Mouse (Mus musculus): ENCODE measurements at regions not wholly inside any gene's neighbourhood (a gene's known extent, or its start where the extent isn't known, plus 50 kb on each side); places are given as distances from the start of the nearest gene placed in this dataset.

DNA sequence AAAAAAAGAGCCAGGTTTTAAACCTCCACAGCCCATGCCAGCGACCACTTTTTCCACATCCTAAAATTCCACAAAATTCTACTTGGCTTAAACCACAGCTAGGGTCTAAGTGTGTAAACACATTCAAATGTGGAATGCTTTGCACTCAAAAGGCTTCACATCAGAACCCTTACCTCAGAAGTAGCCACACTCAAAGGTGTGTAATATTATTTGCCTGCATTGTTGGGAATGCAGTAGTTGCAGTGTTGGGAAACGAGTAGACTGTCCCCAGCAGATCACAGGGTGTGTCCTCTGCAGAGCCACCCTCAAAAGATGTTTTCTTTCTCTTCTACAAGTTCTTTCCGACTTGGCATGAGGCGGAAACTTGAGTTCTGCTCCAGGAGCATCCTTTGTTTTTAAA lies 488.2 kb downstream of the Klf12 start:
- no peaks in the 10 kb centered on the region for H3K36me3 ChIP-seq (ENCODE audit: control insufficient read depth, insufficient read depth, low read length)
- no peaks in the 10 kb centered on the region for H3K4me1 ChIP-seq (ENCODE audit: control insufficient read depth, insufficient read depth, low read length)
- no peak overlapping the region for H3K4me2 ChIP-seq (ENCODE audit: low read length)
- H3K9ac ChIP-seq (replicated peaks; ENCODE audit: low read length), result no peak overlapping the region
- WGBS, result 80% methylated on average over 4 of the region's 4 CpGs
- DNase-seq, result no peak
- no peak overlapping the region for H3K4me3 ChIP-seq (replicated peaks; ENCODE audit: low read depth, low read length)
- ATAC-seq (ENCODE audit: low FRiP score, low TSS enrichment), result no peak
- no peak overlapping the region for H3K27ac ChIP-seq (replicated peaks; ENCODE audit: low read depth, low read length)
- no peaks in the 10 kb centered on the region for H3K27me3 ChIP-seq (ENCODE audit: control insufficient read depth, insufficient read depth, low read length)
- H3K9me3 ChIP-seq (ENCODE audit: control insufficient read depth, low read length), result peaks cover 4% of the 10 kb centered on the region; the same call in 1 of the 2 replicates

GRCm38 (mm10) chr14:99806052-99806451 lies 478.4 kb downstream of the Klf12 start:
- Histone ChIP-seq H3K9me3 (ENCODE audit: control insufficient read depth, low read length) (peaks cover 8% of the 10 kb centered on the region), H3K4me1 (ENCODE audit: control insufficient read depth, insufficient read depth, low read length) (0 out of 2 replicates have a peak, but pooled peaks cover 4% of the 10 kb centered on the region), H3K9ac (replicated peaks; ENCODE audit: low read length) (no peak overlapping the region), H3K4me2 (ENCODE audit: low read length) (no peak overlapping the region), H3K27me3 (ENCODE audit: control insufficient read depth, insufficient read depth, low read length) (no peaks in the 10 kb centered on the region), H3K27ac (replicated peaks; ENCODE audit: low read depth, low read length) (no peak overlapping the region), H3K36me3 (ENCODE audit: control insufficient read depth, insufficient read depth, low read length) (no peaks in the 10 kb centered on the region), H3K4me3 (replicated peaks; ENCODE audit: low read depth, low read length) (no peak overlapping the region)
- ATAC-seq (ENCODE audit: low FRiP score, low TSS enrichment) (no peak), DNase-seq (no peak)
- 35% methylated on average over 1 of the region's 1 CpGs for WGBS

DNA sequence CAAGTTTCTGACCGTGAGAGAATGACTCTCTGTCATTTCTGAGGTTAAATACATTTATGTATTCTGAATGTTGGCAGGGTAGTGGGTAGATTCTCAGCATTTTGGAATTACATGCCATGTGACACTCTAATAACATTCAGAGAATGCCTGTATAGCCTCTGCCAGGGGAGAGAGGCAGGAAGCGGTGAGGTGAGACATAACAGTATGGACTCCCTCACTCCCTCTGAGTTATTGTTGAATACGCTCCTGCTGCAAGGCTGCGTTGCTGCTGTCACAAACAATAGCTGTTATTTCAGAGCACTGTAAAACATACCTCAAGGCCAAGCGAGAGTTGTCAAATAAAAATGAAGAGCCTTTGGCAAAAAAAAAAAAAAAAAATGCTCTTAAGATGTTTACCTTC lies 477.9 kb downstream of the Klf12 start:
- peaks cover 2% of the 10 kb centered on the region for H3K9me3 ChIP-seq (ENCODE audit: control insufficient read depth, low read length)
- no peak overlapping the region for H3K9ac ChIP-seq (replicated peaks; ENCODE audit: low read length)
- H3K27me3 ChIP-seq (ENCODE audit: control insufficient read depth, insufficient read depth, low read length), result no peaks in the 10 kb centered on the region
- no peaks in the 10 kb centered on the region for H3K36me3 ChIP-seq (ENCODE audit: control insufficient read depth, insufficient read depth, low read length)
- 47% methylated on average over 5 of the region's 5 CpGs for WGBS
- no peak overlapping the region for H3K4me3 ChIP-seq (replicated peaks; ENCODE audit: low read depth, low read length)
- H3K4me2 ChIP-seq (ENCODE audit: low read length), result no peak overlapping the region
- 0 out of 2 replicates have a peak, but pooled peaks cover 4% of the 10 kb centered on the region for H3K4me1 ChIP-seq (ENCODE audit: control insufficient read depth, insufficient read depth, low read length)
- no peak overlapping the region for H3K27ac ChIP-seq (replicated peaks; ENCODE audit: low read depth, low read length)
- ATAC-seq (ENCODE audit: low FRiP score, low TSS enrichment) (no peak; the same call in 1 of the 2 replicates), DNase-seq (peak; percentile 26)

- Histone ChIP-seq H3K9ac (replicated peaks; ENCODE audit: low read length) (no peak overlapping the region), H3K4me2 (ENCODE audit: low read length) (no peak overlapping the region), H3K4me3 (replicated peaks; ENCODE audit: low read depth, low read length) (no peak overlapping the region), H3K36me3 (ENCODE audit: control insufficient read depth, insufficient read depth, low read length) (no peaks in the 10 kb centered on the region), H3K9me3 (ENCODE audit: control insufficient read depth, low read length) (no peaks in the 10 kb centered on the region), H3K27me3 (ENCODE audit: control insufficient read depth, insufficient read depth, low read length) (no peaks in the 10 kb centered on the region), H3K27ac (replicated peaks; ENCODE audit: low read depth, low read length) (no peak overlapping the region), H3K4me1 (ENCODE audit: control insufficient read depth, insufficient read depth, low read length) (no peaks in the 10 kb centered on the region)
- ATAC-seq (ENCODE audit: low FRiP score, low TSS enrichment), result no peak
- no peak for DNase-seq
- 88% methylated on average over 6 of the region's 6 CpGs for WGBS
These were observed 471.6 kb downstream of the Klf12 start for GRCm38 (mm10) chr14:99812741-99813485.

Data from midbrain, embryonic 14.5 days (tissue).